Mouse (Mus musculus) MEL-GATA-1-ER (cell line): ENCODE measurements around the gene Gm38392.

Source experiments
- DNase-seq: peaks from one replicate; pipeline ENCODE4 v3.0.0-alpha.2; 2012; ENCODE audit warnings: low read depth; ENCODE audit errors: extremely low read depth

The Gm38392 gene

GRCm38 (mm10) chr3:88216116-88216515 is 70.9 kb downstream of the Gm38392 start:
- no peak for DNase-seq

DNA sequence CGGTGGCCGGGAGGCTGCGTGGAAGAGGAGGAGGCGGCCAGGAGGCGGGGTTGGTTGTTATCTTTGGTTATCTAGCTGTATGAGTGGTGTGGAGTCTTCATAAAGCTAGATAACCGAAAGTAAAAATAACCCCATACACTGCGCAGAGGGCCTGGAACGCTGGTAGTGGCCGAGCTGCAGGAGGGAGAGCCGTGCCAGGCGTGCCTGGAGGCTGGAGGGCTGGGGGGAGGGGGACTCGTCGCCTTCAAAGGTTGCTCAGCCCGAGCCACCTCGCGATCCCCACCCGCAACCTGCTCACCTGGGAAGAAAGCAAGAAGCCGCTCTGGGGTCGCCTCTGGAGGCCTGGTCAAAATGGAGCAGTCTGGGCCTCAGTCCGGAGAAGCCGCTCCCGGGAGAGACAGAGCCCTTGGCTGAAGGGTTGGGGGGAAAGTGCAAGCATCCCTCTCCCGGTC is 71.4 kb downstream of the Gm38392 start:
- DNase-seq: no peak

GRCm38 (mm10) chr3:88214971-88215552 is 71.9 kb downstream of the Gm38392 start:
- DNase-seq: no peak

- no peak for DNase-seq
These were observed 72.6 kb downstream of the Gm38392 start for GRCm38 (mm10) chr3:88214197-88214938.

DNA sequence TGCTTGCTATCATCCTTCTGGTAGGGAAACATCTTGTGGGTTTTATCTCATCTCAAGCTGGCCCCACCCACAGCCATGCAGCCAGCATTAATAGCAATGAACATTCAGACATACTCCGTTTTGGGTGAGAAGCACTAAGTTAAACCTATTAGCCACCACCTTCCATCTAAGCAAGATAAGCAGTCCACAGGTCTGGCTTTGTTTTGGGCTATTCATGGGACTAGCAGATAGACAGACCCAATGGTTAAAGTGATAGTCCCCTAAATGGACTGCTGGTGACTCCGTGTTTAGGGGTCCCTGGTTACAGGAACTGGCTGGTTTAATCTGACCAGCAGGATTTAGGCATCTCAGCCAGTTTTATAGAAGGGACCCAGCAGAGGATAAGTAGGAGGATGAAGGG is 74.0 kb downstream of the Gm38392 start:
- DNase-seq: no peak

DNA sequence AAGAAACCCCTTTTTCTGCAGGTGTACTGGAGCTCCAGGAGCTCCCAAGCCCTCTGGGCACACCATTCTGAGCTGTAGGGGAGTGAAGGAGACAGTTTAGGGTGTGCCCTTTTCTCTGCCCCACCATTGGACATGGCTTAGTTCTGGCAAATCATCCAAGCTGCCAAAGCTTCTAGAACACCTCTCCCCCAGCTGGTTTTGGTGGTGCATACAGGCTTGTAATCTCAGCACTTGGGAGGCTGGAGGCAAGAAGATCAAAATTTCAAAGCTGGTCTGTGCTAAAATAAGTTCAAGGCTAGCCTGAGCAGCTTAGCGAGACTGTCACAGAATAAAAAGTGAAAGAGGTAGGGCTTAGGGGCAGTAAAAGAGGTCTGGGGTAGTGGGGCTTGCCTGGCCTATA is 74.7 kb downstream of the Gm38392 start:
- no peak for DNase-seq

DNA sequence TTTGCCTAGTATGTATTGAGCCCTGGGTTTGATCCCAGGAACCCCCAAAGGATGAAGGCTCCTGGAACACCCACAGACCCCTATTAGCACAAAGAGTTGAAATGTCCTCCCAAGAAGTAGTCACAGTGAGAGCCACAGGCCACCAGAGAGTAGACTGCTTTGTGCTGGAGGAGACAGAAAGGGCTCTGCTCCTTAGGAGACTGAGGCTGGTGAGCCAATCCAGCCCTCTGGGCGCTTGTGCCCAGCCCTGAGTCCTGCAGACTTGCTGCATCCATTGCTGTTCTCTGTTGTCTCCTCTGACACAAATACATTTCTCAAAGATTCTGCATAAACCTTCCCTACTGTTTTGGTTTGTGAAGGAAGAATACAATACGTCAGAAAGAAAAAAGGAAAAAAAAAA is 76.1 kb downstream of the Gm38392 start:
- DNase-seq: no peak

GRCm38 (mm10) chr3:88210121-88210520 is 76.9 kb downstream of the Gm38392 start:
- no peak for DNase-seq

- DNase-seq: no peak
These were observed 77.7 kb downstream of the Gm38392 start for GRCm38 (mm10) chr3:88209306-88209705.

GRCm38 (mm10) chr3:88208226-88208720 is 78.7 kb downstream of the Gm38392 start:
- no peak for DNase-seq

DNA sequence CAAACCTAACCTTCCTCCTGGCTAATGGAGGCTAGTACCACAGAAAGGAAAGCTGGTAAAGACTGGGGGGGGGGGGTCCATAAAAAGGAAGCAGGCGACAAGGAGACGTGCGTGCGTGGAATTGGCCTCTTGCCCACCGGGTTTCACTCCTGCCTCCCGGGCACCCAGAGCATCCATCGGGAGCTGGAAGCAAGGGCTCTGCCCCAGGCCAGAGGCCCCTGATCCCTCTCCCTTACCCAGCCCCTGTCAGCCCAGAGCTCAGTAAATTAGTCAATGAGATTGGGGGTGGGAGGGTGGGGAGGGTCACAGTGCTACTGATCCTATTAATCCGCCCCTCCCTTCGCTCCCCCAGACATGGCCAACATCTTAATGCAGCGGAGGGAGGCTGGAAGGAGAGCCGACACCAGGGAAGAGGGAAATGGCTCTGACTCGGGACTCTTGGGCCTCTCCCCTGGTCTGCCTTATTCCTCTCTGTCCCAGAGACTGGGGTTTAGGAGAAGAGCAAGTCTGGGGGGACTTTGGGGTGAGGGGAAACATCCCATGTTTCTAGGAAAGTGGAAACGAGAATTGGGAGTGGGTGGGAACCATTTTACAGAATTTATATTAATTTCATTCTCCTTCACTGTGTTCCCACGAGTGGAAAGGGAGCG is 79.4 kb downstream of the Gm38392 start:
- no peak for DNase-seq

DNA sequence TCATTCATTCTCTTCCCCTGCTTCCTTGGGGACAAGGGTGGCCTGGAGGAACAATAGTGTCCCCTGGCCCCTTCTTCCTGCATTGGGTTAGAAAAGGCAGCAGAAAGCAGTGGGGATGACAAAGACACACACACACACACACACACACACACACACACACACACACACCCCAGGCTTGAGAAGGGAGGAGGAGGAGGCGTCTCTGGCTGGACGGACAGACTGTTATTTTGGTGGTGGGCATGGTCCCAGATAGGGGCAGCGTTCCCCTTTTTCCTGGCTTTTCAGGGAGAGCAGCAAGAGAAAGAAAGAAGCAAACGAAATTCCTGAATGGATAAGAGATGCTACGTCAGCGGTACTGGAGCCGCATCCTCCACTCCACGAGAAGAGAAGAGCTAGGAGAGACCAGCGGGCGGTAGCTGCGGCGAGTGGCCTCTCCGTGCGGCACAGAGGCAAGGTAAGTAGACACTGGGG is 80.1 kb downstream of the Gm38392 start:
- DNase-seq: no peak

DNA sequence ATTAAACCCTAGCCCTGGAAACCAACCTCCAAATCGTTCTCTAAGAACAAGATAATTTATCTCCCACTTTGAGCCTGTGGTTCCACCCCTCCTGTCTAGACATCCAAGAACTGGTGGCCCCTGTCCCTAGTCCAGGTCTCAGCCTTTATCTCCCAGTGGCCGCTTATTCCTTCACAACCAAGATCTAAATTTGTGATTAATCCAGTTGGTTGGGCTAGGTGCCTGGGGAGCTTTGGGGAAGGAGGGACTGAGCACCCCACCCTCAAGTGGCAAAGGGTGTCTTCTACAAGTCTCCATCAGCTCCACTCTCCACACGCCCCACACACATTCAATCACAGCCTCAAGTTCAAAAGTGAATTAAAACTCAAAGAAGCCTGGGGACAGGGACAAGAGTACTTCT is 80.5 kb downstream of the Gm38392 start:
- no peak for DNase-seq

- DNase-seq: no peak
These were observed 81.2 kb downstream of the Gm38392 start for GRCm38 (mm10) chr3:88205563-88206491.

- DNase-seq: no peak
These were observed 81.8 kb downstream of the Gm38392 start for GRCm38 (mm10) chr3:88205176-88205562.

GRCm38 (mm10) chr3:88204751-88205150 is 82.3 kb downstream of the Gm38392 start:
- DNase-seq: no peak

DNA sequence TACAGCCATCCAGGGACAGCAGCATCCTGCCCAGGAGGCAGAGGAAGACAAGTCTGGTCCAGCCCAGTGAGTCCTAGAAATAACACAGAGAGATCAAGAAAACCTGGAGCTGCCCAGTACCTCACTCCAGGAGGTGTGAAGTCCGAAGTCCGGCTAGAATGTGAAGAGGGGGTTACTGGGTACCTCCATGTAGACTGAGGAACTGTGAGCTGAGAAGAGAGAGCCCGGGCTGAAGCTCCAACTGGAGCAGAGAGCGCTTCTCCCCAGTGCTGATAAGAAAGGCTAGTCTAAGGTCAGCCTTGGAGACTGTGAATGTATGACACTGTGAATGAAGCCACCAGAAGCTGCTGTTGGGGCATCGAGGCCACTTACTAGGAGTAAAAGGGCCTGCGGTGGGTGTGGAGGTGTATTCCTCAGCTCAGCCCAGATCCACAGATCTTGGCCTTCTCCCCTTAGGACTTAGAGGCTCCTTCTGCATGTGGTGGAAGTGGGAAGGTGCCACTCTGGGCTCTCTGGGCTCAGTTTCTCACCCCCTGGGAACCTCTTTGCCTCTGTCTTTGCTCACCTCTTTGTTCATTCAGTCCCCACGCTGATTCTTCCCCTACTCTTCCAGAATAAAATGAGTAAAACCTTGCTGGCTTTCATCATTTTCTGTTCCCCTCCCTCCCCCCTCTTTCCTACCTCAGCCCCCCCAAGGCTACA is 82.9 kb downstream of the Gm38392 start:
- no peak for DNase-seq

DNA sequence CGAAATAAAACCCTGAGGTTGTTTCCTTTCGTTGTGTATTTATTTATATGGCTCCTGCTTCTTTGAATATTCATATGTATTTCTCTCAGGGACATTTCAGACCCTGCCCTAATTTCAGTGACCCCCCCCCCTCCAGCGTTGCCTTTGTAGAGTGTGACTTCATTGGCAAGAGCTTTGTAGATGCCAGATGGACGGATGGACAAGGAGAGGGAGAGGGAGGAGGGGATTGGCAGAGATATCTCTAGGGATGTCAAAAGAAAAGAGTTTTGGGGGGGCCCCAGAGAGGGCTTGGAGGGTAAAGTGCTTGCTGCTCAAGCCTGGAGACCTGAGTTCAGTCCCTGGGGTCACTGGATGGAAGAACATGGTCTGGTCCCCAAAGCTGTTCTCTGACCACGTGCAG is 83.6 kb downstream of the Gm38392 start:
- no peak for DNase-seq

- DNase-seq: no peak
These were observed 84.0 kb downstream of the Gm38392 start for GRCm38 (mm10) chr3:88202986-88203385.

DNA sequence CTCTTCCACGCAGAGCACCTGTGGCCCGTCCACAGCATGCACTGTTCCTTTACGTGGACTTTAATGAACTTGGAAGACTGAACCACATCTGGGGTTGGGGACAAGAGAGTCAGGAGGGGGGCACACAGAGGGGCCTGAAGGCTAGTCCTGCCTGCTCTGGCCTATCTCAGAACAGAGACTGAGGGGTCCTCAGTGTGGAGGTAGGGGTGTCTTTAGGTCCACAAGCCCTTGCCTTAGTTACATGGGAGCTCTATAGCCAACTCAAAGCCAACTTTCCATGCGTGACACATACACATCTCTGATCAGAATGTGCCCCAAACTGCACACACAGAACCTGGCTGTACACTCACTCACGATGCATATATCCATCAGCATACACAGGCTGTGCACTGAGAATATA is 85.4 kb downstream of the Gm38392 start:
- DNase-seq: no peak

DNA sequence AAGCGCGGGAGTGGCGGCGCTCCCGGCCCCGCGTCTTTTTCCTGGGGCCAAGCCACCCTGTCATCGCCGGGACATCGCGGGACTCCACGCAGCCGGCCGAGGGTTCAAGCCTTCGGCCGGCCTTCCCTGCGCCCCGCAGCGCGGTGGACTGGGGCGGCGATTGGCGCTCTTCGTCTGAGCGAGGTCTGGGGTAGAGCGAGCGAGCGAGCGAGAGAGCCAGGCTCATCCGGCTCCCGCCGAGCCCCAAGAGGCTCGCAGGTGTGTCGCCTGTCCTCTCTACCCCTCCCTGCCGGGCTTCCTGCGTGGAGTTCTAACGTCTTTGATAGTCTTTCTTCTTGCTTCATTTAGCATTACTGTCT is 86.1 kb downstream of the Gm38392 start:
- no peak for DNase-seq
